Mouse (Mus musculus) hindbrain, postnatal 0 days (tissue): ENCODE results near the gene Rrp12. TPM values are rescaled to one million over a fixed set of nuclear protein-coding genes. Genes with fewer than 3 reads are reported as not detected.
"Not testable (repeated sequence)": the region's sequence is repeated elsewhere in the genome, so short reads cannot be mapped to it uniquely, and the experiment has no call there.

ENCODE experiments used
- ATAC-seq: fragments of 200-750 bp; cut with Nextera tagmentation; 2 replicates; pipeline ENCODE4 v1.8.0; 2017; ENCODE audit warnings: mild to moderate bottlenecking, moderate TSS enrichment, moderate library complexity
- DNase-seq: peaks from one replicate; pipeline ENCODE4 v3.0.0-alpha.2; 2015; ENCODE audit warnings: low spot score
- H3K27ac ChIP-seq: fragments of 300-500 bp; sonication (generic); 2 replicates; pipeline ENCODE4 v1.5.1; 2014; ENCODE audit warnings: mild to moderate bottlenecking
- H3K27me3 ChIP-seq: fragments of 300-500 bp; sonication (generic); 2 replicates; pipeline ENCODE4 v1.6.1; 2014; ENCODE audit warnings: low read length, mixed read lengths; ENCODE audit not compliant: insufficient read depth
- H3K36me3 ChIP-seq: fragments of 300-500 bp; sonication (generic); 2 replicates; pipeline ENCODE4 v1.6.1; 2014; ENCODE audit warnings: low read length, mixed read lengths; ENCODE audit not compliant: insufficient read depth
- H3K4me1 ChIP-seq: fragments of 300-500 bp; sonication (generic); 2 replicates; pipeline ENCODE4 v1.6.1; 2014; ENCODE audit warnings: antibody characterized with exemption, low read length, mixed read lengths; ENCODE audit not compliant: insufficient read depth
- H3K4me2 ChIP-seq: fragments of 300-500 bp; sonication (generic); 2 replicates; pipeline ENCODE4 v1.6.1; 2014; ENCODE audit warnings: low read depth, mild to moderate bottlenecking, low read length, moderate library complexity, mixed read lengths
- H3K4me3 ChIP-seq: fragments of 300-500 bp; sonication (generic); 2 replicates; pipeline ENCODE4 v1.5.1; 2014; ENCODE audit warnings: low read length
- H3K9ac ChIP-seq: fragments of 300-500 bp; sonication (generic); replicated peaks from 2 replicates; pipeline ENCODE4 v1.6.1; 2014; ENCODE audit warnings: mild to moderate bottlenecking, low read length, moderate library complexity, mixed read lengths
- H3K9me3 ChIP-seq: fragments of 300-500 bp; sonication (generic); 2 replicates; pipeline ENCODE4 v1.6.1; 2016; ENCODE audit warnings: low read length, mixed read lengths
- CTCF ChIP-seq: IDR thresholded peaks from 2 replicates; pipeline ENCODE4 v1.5.1; 2016; ENCODE audit warnings: antibody characterized with exemption, control low read depth, low read depth
- whole genome bisulfite sequencing: fragments of 180-500 bp; shearing (Covaris S2); extraction: QIAGEN DNeasy Blood & Tissue Kit; methylation state at CpG from one replicate; pipeline ENCODE4 v1.1.7; 2014; 5-methylcytosine and 5-hydroxymethylcytosine counted together
- polyA plus RNA-seq: library from polyadenylated mRNA; unstranded; fragments of >200 nt; fragmentation: Nextera tagmentation; extraction: Ambion mirVana; gene quantifications from 2 replicates; pipeline ENCODE4 v1.2.1, GENCODE M21; 2015
- total RNA-seq: library from RNA; depleted of rRNA; stranded (reverse); fragments of >200 nt; gene quantifications from 2 replicates; pipeline ENCODE4 v1.2.3, GENCODE M21; 2014

Rrp12 gene
- total and polyA plus RNA-seq, 2 experiments from 2014 or later: 12.3 to 19.2 TPM

DNA sequence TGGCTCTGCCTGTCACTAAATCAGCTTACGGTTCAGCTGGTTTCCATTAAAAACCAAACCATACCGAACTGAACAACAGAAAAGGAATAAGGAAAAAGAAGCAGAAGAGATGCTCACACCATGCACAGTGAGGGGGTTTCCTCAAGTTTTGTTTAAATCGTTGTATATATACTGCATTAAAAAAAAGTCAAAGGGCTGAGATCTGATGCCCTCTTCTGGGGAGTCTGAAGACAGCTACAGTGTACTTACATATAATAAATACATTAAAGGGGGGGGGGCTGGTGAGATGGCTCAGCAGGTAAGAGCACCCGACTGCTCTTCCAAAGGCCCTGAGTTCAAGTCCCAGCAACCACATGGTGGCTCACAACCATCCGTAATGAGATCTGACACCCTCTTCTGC is 26.0 kb downstream of the Rrp12 start:
- not testable (repeated sequence) for H3K27me3 ChIP-seq, DNase-seq, H3K4me3 ChIP-seq, H3K4me2 ChIP-seq, H3K27ac ChIP-seq, ATAC-seq, H3K9me3 ChIP-seq, H3K9ac ChIP-seq, H3K4me1 ChIP-seq
- TF ChIP-seq CTCF: peak; percentile 8; the same call in 1 of the 2 replicates
- 79% methylated on average over 5 of the region's 5 CpGs for WGBS
- peaks cover 56% of the 10 kb centered on the region for H3K36me3 ChIP-seq

DNA sequence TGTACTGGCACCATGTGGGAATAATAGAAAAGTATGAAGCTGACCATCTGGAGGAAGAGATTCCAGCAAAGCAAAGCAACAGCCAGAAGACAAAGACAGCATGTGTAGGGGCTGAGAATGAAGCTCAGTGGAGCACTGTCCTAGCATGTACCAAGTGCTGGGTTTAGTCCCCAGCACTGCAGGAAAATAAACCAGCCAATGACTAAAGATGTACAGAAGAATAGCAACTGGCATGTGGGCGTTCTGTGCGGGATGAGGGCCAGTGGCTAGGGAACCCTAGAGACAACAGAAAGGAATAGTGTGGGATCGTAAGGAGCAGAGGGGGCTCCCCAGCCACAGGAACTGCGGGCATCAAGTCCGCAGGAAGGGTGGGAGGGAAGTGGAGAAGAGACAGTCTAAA is 26.7 kb downstream of the Rrp12 start:
- Histone ChIP-seq H3K9ac (no peak overlapping the region), H3K9me3 (no peaks in the 10 kb centered on the region), H3K27me3 (no peaks in the 10 kb centered on the region), H3K4me2 (no peak overlapping the region), H3K4me3 (no peak overlapping the region), H3K36me3 (peaks cover 56% of the 10 kb centered on the region), H3K27ac (no peak overlapping the region), H3K4me1 (no peaks in the 10 kb centered on the region)
- DNase-seq (no peak), ATAC-seq (no peak)
- 87% methylated on average over 5 of the region's 5 CpGs for WGBS
- no peak for TF ChIP-seq CTCF

DNA sequence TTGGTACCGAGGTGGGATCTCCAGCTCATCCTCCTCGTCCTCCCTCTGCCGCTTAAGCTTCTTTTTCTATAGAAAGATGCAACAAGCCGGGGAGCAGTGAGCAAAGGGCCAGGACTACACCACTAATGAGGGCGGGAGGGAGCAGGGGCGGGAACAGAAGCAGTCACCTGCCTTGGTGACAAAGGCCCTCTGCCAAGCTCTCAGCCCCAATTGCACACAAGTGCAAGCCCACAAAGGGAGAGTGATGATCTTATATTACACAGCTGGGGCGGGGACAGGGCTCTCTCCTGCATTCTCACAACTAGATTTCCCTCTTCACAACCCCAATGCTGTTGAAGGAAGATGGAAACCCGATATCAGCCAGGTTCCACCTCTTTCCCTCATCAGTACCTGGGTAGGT is 29.3 kb downstream of the Rrp12 start:
- TF ChIP-seq CTCF: no peak
- H3K27me3 ChIP-seq: no peaks in the 10 kb centered on the region
- H3K4me3 ChIP-seq: no peak overlapping the region
- no peaks in the 10 kb centered on the region for H3K9me3 ChIP-seq
- H3K4me1 ChIP-seq: no peaks in the 10 kb centered on the region
- ATAC-seq (no peak), DNase-seq (no peak)
- WGBS: 84% methylated on average over 8 of the region's 8 CpGs
- no peak overlapping the region for H3K4me2 ChIP-seq
- no peak overlapping the region for H3K27ac ChIP-seq
- no peak overlapping the region for H3K9ac ChIP-seq
- H3K36me3 ChIP-seq: peaks cover 57% of the 10 kb centered on the region

DNA sequence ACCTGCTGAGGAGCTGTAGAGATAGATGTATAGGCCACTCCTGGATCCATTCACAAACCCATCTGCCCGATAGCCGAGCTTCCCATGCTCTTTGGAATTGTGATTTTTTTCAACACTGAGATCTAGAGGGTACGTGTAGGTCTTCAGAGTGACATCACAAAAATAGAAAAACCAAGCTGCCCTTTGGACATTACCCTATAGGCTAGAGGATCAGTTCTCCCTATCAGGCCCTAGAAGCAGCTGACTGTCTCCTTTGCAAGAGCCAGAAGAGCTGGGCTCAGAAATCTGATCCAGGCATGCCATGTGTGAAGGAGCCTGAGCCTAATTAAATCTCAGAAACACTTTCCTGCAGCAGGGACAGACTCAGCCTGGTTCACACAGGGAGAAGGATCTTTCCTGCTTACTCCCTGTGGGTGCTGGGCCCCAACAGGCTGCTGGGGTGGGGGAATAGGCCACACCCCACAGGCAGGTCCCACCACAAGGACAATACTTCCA is 38.1 kb downstream of the Rrp12 start:
- Histone ChIP-seq H3K27me3 (no peaks in the 10 kb centered on the region), H3K4me1 (no peaks in the 10 kb centered on the region), H3K27ac (no peak overlapping the region), H3K4me2 (no peak overlapping the region), H3K4me3 (no peak overlapping the region), H3K9me3 (no peaks in the 10 kb centered on the region), H3K9ac (no peak overlapping the region), H3K36me3 (peaks cover 13% of the 10 kb centered on the region)
- no peak for DNase-seq
- 85% methylated on average over 3 of the region's 3 CpGs for WGBS
- TF ChIP-seq CTCF: no peak
- ATAC-seq: no peak

- H3K9me3 ChIP-seq: no peaks in the 10 kb centered on the region
- TF ChIP-seq CTCF: no peak
- no peak overlapping the region for H3K4me2 ChIP-seq
- no peak overlapping the region for H3K27ac ChIP-seq
- no peak overlapping the region for H3K4me3 ChIP-seq
- no peaks in the 10 kb centered on the region for H3K27me3 ChIP-seq
- WGBS: 92% methylated on average over 5 of the region's 5 CpGs
- no peaks in the 10 kb centered on the region for H3K4me1 ChIP-seq
- H3K36me3 ChIP-seq: peaks cover 9% of the 10 kb centered on the region
- H3K9ac ChIP-seq: no peak overlapping the region
- no peak for ATAC-seq
- no peak for DNase-seq
Observed at GRCm38 (mm10) chr19:41857086-41857762, 38.7 kb downstream of the Rrp12 start.

DNA sequence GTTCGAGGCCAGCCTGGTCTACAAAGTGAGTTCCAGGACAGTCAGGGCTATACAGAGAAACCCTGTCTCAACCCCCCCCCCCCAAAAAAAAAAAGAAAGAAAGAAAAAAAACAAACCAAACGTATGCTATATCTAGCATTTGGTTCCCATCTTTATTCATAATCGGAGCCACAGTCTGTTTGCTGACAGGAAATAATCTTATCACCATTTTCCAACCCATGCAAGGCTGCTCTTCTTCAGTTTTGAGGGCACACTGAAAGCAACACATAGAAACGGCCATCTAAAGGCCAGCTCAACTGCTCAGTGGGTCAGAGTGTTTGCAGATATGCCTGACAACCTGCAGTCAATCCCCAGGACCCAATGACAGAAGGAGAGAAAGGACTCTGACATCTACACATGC is 43.5 kb downstream of the Rrp12 start:
- Histone ChIP-seq H3K4me2 (no peak overlapping the region), H3K9me3 (no peaks in the 10 kb centered on the region), H3K27ac (no peak overlapping the region), H3K4me3 (no peak overlapping the region), H3K4me1 (no peaks in the 10 kb centered on the region), H3K27me3 (no peaks in the 10 kb centered on the region), H3K36me3 (no peaks in the 10 kb centered on the region), H3K9ac (no peak overlapping the region)
- DNase-seq: no peak
- no peak for TF ChIP-seq CTCF
- no peak for ATAC-seq
- 88% methylated on average over 4 of the region's 4 CpGs for WGBS
